Mouse (Mus musculus) hindbrain, embryonic 12.5 days (tissue): ENCODE data around the gene Plin1. TPM values are rescaled to one million over a fixed set of nuclear protein-coding genes. Genes with fewer than 3 reads are reported as not detected.

Experiments
- ATAC-seq: fragments of 200-750 bp; cut with Nextera tagmentation; 2 replicates; pipeline ENCODE4 v1.8.0; 2017; ENCODE audit warnings: moderate TSS enrichment; ENCODE audit not compliant: low FRiP score
- H3K27ac ChIP-seq: fragments of 300-500 bp; sonication (generic); 2 replicates; pipeline ENCODE4 v1.5.1; 2016; ENCODE audit warnings: mild to moderate bottlenecking
- H3K27me3 ChIP-seq: fragments of 300-500 bp; sonication (generic); 2 replicates; pipeline ENCODE4 v1.6.1; 2016; ENCODE audit warnings: mild to moderate bottlenecking
- H3K36me3 ChIP-seq: fragments of 300-500 bp; sonication (generic); 2 replicates; pipeline ENCODE4 v1.6.1; 2016; ENCODE audit warnings: mild to moderate bottlenecking
- H3K4me1 ChIP-seq: fragments of 300-500 bp; sonication (generic); 2 replicates; pipeline ENCODE4 v1.6.1; 2016
- H3K4me2 ChIP-seq: fragments of 300-500 bp; sonication (generic); replicated peaks from 2 replicates; pipeline ENCODE4 v1.6.1; 2016; ENCODE audit warnings: mild to moderate bottlenecking
- H3K4me3 ChIP-seq: fragments of 300-500 bp; sonication (generic); 2 replicates; pipeline ENCODE4 v1.5.1; 2016; ENCODE audit warnings: mild to moderate bottlenecking
- H3K9ac ChIP-seq: fragments of 300-500 bp; sonication (generic); 2 replicates; pipeline ENCODE4 v1.6.1; 2016; ENCODE audit warnings: mild to moderate bottlenecking, moderate library complexity
- H3K9me3 ChIP-seq: fragments of 300-500 bp; sonication (generic); replicated peaks from 2 replicates; pipeline ENCODE4 v1.6.1; 2016; ENCODE audit warnings: mild to moderate bottlenecking
- WGBS: fragments of 180-500 bp; shearing (Covaris S2); methylation state at CpG from one replicate; pipeline ENCODE4 v1.1.7; 2016; 5-methylcytosine and 5-hydroxymethylcytosine counted together
- polyA plus RNA-seq: library from polyadenylated mRNA; unstranded; fragments of >200 nt; fragmentation: Nextera tagmentation; extraction: Ambion mirVana; gene quantifications from 2 replicates; pipeline ENCODE4 v1.2.1, GENCODE M21; 2016

Gene Plin1
- polyA plus RNA-seq, 1 experiment from 2014 or later, result not detected

- Histone ChIP-seq H3K4me2 (no peak overlapping the region), H3K36me3 (no peaks in the 10 kb centered on the region), H3K27ac (no peak overlapping the region), H3K9me3 (no peaks in the 10 kb centered on the region), H3K4me3 (no peak overlapping the region), H3K4me1 (no peaks in the 10 kb centered on the region), H3K9ac (no peak overlapping the region), H3K27me3 (no peaks in the 10 kb centered on the region)
- no peak for ATAC-seq
- WGBS, result 55% methylated on average over 2 of the region's 2 CpGs
Observed at GRCm38 (mm10) chr7:79756334-79756733, 23.6 kb upstream of the Plin1 start.

GRCm38 (mm10) chr7:79749511-79749910, 16.8 kb upstream of the Plin1 start:
- no peak for ATAC-seq
- Histone ChIP-seq H3K4me1 (no peaks in the 10 kb centered on the region), H3K36me3 (no peaks in the 10 kb centered on the region), H3K4me2 (no peak overlapping the region), H3K9me3 (no peaks in the 10 kb centered on the region), H3K27me3 (0 out of 2 replicates have a peak, but pooled peaks cover 1% of the 10 kb centered on the region), H3K9ac (no peak overlapping the region), H3K27ac (no peak overlapping the region), H3K4me3 (no peak overlapping the region)
- WGBS, result 86% methylated on average over 6 of the region's 6 CpGs

- no peaks in the 10 kb centered on the region for H3K36me3 ChIP-seq
- no peak for ATAC-seq
- H3K27me3 ChIP-seq, result 0 out of 2 replicates have a peak, but pooled peaks cover 3% of the 10 kb centered on the region
- H3K4me3 ChIP-seq, result no peak overlapping the region
- peaks cover 8% of the 10 kb centered on the region for H3K4me1 ChIP-seq
- 82% methylated on average over 6 of the region's 6 CpGs for WGBS
- H3K27ac ChIP-seq, result no peak overlapping the region
- H3K4me2 ChIP-seq, result no peak overlapping the region
- no peak overlapping the region for H3K9ac ChIP-seq
- H3K9me3 ChIP-seq, result no peaks in the 10 kb centered on the region
Observed at GRCm38 (mm10) chr7:79747659-79748058, 15.0 kb upstream of the Plin1 start.

- WGBS, result 83% methylated on average over 5 of the region's 5 CpGs
Observed at GRCm38 (mm10) chr7:79744585-79744984, 11.9 kb upstream of the Plin1 start.

GRCm38 (mm10) chr7:79744051-79744450, 11.3 kb upstream of the Plin1 start:
- Histone ChIP-seq H3K4me1 (peaks cover 8% of the 10 kb centered on the region), H3K27ac (no peak overlapping the region), H3K36me3 (no peaks in the 10 kb centered on the region), H3K27me3 (0 out of 2 replicates have a peak, but pooled peaks cover 3% of the 10 kb centered on the region), H3K4me3 (no peak overlapping the region), H3K4me2 (no peak overlapping the region), H3K9me3 (no peaks in the 10 kb centered on the region), H3K9ac (no peak overlapping the region)
- ATAC-seq, result no peak
- WGBS, result 97% methylated on average over 9 of the region's 9 CpGs

More at GRCm38 (mm10) chr7:79744585-79744984, 11.9 kb upstream of the Plin1 start:
- peaks cover 8% of the 10 kb centered on the region for H3K4me1 ChIP-seq
- no peak for ATAC-seq
- H3K36me3 ChIP-seq, result no peaks in the 10 kb centered on the region
- 0 out of 2 replicates have a peak, but pooled peaks cover 3% of the 10 kb centered on the region for H3K27me3 ChIP-seq
- H3K4me2 ChIP-seq, result no peak overlapping the region
- H3K4me3 ChIP-seq, result no peak overlapping the region
- no peak overlapping the region for H3K27ac ChIP-seq
- H3K9ac ChIP-seq, result no peak overlapping the region
- no peaks in the 10 kb centered on the region for H3K9me3 ChIP-seq

GRCm38 (mm10) chr7:79742659-79743536, 10.2 kb upstream of the Plin1 start, which contains the start of the genes Pex11a and Wdr93:
TSS of gene Pex11a (minus strand) at chr7:79743131.
TSS of gene Wdr93 (plus strand) at chr7:79743163.
- Histone ChIP-seq H3K9me3 (no peaks in the 10 kb centered on the region), H3K4me2 (peak within 1 kb of the TSS; percentile 92), H3K36me3 (no peaks in the 10 kb centered on the region), H3K27ac (no peak within 1 kb of the TSS), H3K27me3 (0 out of 2 replicates have a peak, but pooled peaks cover 3% of the 10 kb centered on the region), H3K4me1 (peaks cover 8% of the 10 kb centered on the region), H3K9ac (peak within 1 kb of the TSS; percentile 66), H3K4me3 (peak within 1 kb of the TSS; percentile 72)
- ATAC-seq, result peak; percentile 81
- WGBS, result 2% methylated on average over 46 of the region's 46 CpGs

GRCm38 (mm10) chr7:79742277-79742658, 9.6 kb upstream of the Plin1 start:
- Histone ChIP-seq H3K9me3 (no peaks in the 10 kb centered on the region), H3K4me1 (peaks cover 8% of the 10 kb centered on the region), H3K27ac (no peak overlapping the region), H3K4me3 (peak overlapping the region; percentile 72), H3K4me2 (peak overlapping the region; percentile 92), H3K27me3 (0 out of 2 replicates have a peak, but pooled peaks cover 3% of the 10 kb centered on the region), H3K36me3 (peaks cover 5% of the 10 kb centered on the region), H3K9ac (peak overlapping the region; percentile 66)
- 24% methylated on average over 11 of the region's 11 CpGs for WGBS
- no peak for ATAC-seq

GRCm38 (mm10) chr7:79740279-79740678, 7.6 kb upstream of the Plin1 start:
- H3K9ac ChIP-seq, result no peak overlapping the region
- no peak overlapping the region for H3K4me3 ChIP-seq
- H3K27ac ChIP-seq, result no peak overlapping the region
- peaks cover 10% of the 10 kb centered on the region for H3K36me3 ChIP-seq
- H3K9me3 ChIP-seq, result no peaks in the 10 kb centered on the region
- H3K4me1 ChIP-seq, result peaks cover 8% of the 10 kb centered on the region
- ATAC-seq, result no peak
- WGBS, result 77% methylated on average over 4 of the region's 4 CpGs
- no peak overlapping the region for H3K4me2 ChIP-seq
- 0 out of 2 replicates have a peak, but pooled peaks cover 3% of the 10 kb centered on the region for H3K27me3 ChIP-seq

- no peak overlapping the region for H3K4me3 ChIP-seq
- H3K27me3 ChIP-seq, result no peaks in the 10 kb centered on the region
- H3K4me2 ChIP-seq, result no peak overlapping the region
- no peak for ATAC-seq
- peaks cover 10% of the 10 kb centered on the region for H3K36me3 ChIP-seq
- H3K9me3 ChIP-seq, result no peaks in the 10 kb centered on the region
- WGBS, result 92% methylated on average over 2 of the region's 2 CpGs
- H3K4me1 ChIP-seq, result peaks cover 8% of the 10 kb centered on the region
- H3K27ac ChIP-seq, result no peak overlapping the region
- no peak overlapping the region for H3K9ac ChIP-seq
Observed at GRCm38 (mm10) chr7:79738913-79739312, 6.2 kb upstream of the Plin1 start.

GRCm38 (mm10) chr7:79736511-79736910, 3.8 kb upstream of the Plin1 start:
- H3K36me3 ChIP-seq, result peaks cover 10% of the 10 kb centered on the region
- H3K27ac ChIP-seq, result no peak overlapping the region
- WGBS, result 92% methylated on average over 14 of the region's 14 CpGs

GRCm38 (mm10) chr7:79734563-79734962, 1.9 kb upstream of the Plin1 start:
- H3K36me3 ChIP-seq, result peaks cover 10% of the 10 kb centered on the region
- no peaks in the 10 kb centered on the region for H3K9me3 ChIP-seq
- H3K27ac ChIP-seq, result no peak overlapping the region
- no peak for ATAC-seq
- H3K27me3 ChIP-seq, result peaks cover 7% of the 10 kb centered on the region; the same call in 1 of the 2 replicates
- H3K4me1 ChIP-seq, result no peaks in the 10 kb centered on the region
- H3K4me2 ChIP-seq, result no peak overlapping the region
- WGBS, result 90% methylated on average over 8 of the region's 8 CpGs
- no peak overlapping the region for H3K9ac ChIP-seq
- no peak overlapping the region for H3K4me3 ChIP-seq

More at GRCm38 (mm10) chr7:79736511-79736910, 3.8 kb upstream of the Plin1 start:
- H3K27me3 ChIP-seq, result no peaks in the 10 kb centered on the region; the same call in 1 of the 2 replicates
- H3K4me3 ChIP-seq, result no peak overlapping the region
- no peak overlapping the region for H3K4me2 ChIP-seq
- ATAC-seq, result no peak
- no peaks in the 10 kb centered on the region for H3K9me3 ChIP-seq
- H3K4me1 ChIP-seq, result no peaks in the 10 kb centered on the region
- H3K9ac ChIP-seq, result no peak overlapping the region

- Histone ChIP-seq H3K27ac (no peak overlapping the region), H3K4me1 (no peaks in the 10 kb centered on the region), H3K4me2 (no peak overlapping the region), H3K9ac (no peak overlapping the region), H3K9me3 (no peaks in the 10 kb centered on the region), H3K4me3 (no peak overlapping the region), H3K27me3 (peaks cover 16% of the 10 kb centered on the region; the same call in 1 of the 2 replicates), H3K36me3 (no peaks in the 10 kb centered on the region)
- no peak for ATAC-seq
- WGBS, result 79% methylated on average over 13 of the region's 13 CpGs
Observed at GRCm38 (mm10) chr7:79731438-79731837, 1.3 kb downstream of the Plin1 start.
